Mouse (Mus musculus) midbrain, embryonic 11.5 days (tissue): ENCODE data around the gene Gm28305. TPM values are rescaled to one million over a fixed set of nuclear protein-coding genes. Genes with fewer than 3 reads are reported as not detected.
A peak's percentile ranks its signal among the peaks of the same experiment; 100 is the strongest.

Experiments used
- ATAC-seq: fragments of 200-750 bp; cut with Nextera tagmentation; 2 replicates; pipeline ENCODE4 v1.8.0; 2017; ENCODE audit warnings: moderate TSS enrichment, moderate library complexity; ENCODE audit not compliant: low FRiP score
- DNase-seq: peaks from one replicate; pipeline ENCODE4 v3.0.0; 2015; ENCODE audit warnings: low spot score; ENCODE audit errors: missing footprints
- H3K27ac ChIP-seq: fragments of 300-500 bp; sonication (generic); 2 replicates; pipeline ENCODE4 v1.5.1; 2014; ENCODE audit warnings: low read depth, low read length
- H3K27me3 ChIP-seq: fragments of 300-500 bp; sonication (generic); 2 replicates; pipeline ENCODE4 v1.6.1; 2014; ENCODE audit warnings: mild to moderate bottlenecking, low read length, moderate library complexity, mixed read lengths; ENCODE audit not compliant: control insufficient read depth, insufficient read depth
- H3K36me3 ChIP-seq: fragments of 300-500 bp; sonication (generic); 2 replicates; pipeline ENCODE4 v1.6.1; 2014; ENCODE audit warnings: mild to moderate bottlenecking, low read length, moderate library complexity, mixed read lengths; ENCODE audit not compliant: control insufficient read depth, insufficient read depth
- H3K4me1 ChIP-seq: fragments of 300-500 bp; sonication (generic); 2 replicates; pipeline ENCODE4 v1.6.1; 2014; ENCODE audit warnings: low read length; ENCODE audit not compliant: control insufficient read depth, insufficient read depth
- H3K4me2 ChIP-seq: fragments of 300-500 bp; sonication (generic); 2 replicates; pipeline ENCODE4 v1.6.1; 2014; ENCODE audit warnings: mild to moderate bottlenecking, moderate library complexity
- H3K4me3 ChIP-seq: fragments of 300-500 bp; sonication (generic); 2 replicates; pipeline ENCODE4 v1.5.1; 2014; ENCODE audit warnings: low read depth, low read length
- H3K9ac ChIP-seq: fragments of 300-500 bp; sonication (generic); 2 replicates; pipeline ENCODE4 v1.6.1; 2014; ENCODE audit warnings: low read length
- H3K9me3 ChIP-seq: fragments of 300-500 bp; sonication (generic); 2 replicates; pipeline ENCODE4 v1.6.1; 2016; ENCODE audit warnings: low read length; ENCODE audit not compliant: control insufficient read depth
- WGBS: fragments of 180-500 bp; shearing (Covaris S2); extraction: QIAGEN DNeasy Blood & Tissue Kit; methylation state at CpG from one replicate; pipeline ENCODE4 v1.1.7; 2014; 5-methylcytosine and 5-hydroxymethylcytosine counted together
- polyA plus RNA-seq: library from polyadenylated mRNA; unstranded; fragments of >200 nt; fragmentation: Nextera tagmentation; extraction: Ambion mirVana; gene quantifications from 2 replicates; pipeline ENCODE4 v1.2.1, GENCODE M21; 2014

Gene Gm28305
- not detected in 2 replicates for polyA plus RNA-seq

DNA sequence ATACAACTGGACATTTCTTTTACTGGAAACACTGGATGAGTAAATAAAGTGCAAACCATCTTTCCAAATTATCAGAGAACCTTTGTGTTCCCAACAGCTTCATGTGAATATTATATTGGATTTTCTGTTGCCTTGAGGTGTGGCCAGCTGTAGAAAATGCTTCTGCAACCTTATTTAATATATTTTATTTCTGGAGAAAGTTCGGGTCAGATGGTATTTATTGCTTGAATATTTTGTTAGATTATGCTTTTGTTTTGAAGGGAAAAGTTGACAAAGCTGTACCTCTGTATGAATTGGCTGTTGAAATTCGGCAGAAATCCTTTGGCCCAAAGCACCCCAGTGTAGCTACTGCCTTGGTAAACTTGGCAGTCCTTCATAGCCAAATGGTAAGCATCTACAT, at the start of gene Gm28305:
Gene Gm28305, plus strand, starts transcription at position 301 of the 400 bp plus-strand sequence.
- Histone ChIP-seq H3K36me3 (no peaks in the 10 kb centered on the region), H3K4me2 (no peak within 1 kb of the TSS), H3K4me3 (no peak within 1 kb of the TSS), H3K27ac (no peak within 1 kb of the TSS), H3K27me3 (no peaks in the 10 kb centered on the region), H3K9me3 (no peaks in the 10 kb centered on the region), H3K9ac (no peak within 1 kb of the TSS), H3K4me1 (no peaks in the 10 kb centered on the region)
- ATAC-seq = no peak
- WGBS = 71% methylated on average over 2 of the region's 2 CpGs
- no peak for DNase-seq

DNA sequence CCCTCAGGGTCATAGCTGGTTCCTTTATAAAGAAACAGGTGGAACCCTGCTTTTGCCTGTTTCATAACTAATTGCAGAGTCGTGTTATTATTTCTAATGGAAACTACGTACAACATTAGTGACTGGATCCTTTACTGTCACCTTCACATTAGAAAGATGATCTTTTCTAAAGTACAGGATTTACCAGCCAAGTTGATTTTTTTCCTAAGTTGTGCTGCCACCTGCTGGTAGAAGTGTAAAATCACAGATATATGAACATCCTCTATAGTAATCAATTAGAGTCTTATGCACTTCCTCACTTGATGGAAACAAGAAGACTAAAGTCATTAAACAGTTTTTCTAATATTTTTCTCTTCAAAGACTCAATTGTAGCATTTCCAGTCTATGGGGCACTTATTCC, 44.0 kb upstream of the Gm28305 start:
- Histone ChIP-seq H3K4me3 (no peak overlapping the region), H3K9ac (no peak overlapping the region), H3K4me1 (no peaks in the 10 kb centered on the region), H3K9me3 (no peaks in the 10 kb centered on the region), H3K27ac (no peak overlapping the region), H3K27me3 (no peaks in the 10 kb centered on the region), H3K4me2 (no peak overlapping the region), H3K36me3 (no peaks in the 10 kb centered on the region)
- DNase-seq (peak; percentile 92), ATAC-seq (no peak)
- 16% methylated on average over 2 of the region's 2 CpGs for WGBS

DNA sequence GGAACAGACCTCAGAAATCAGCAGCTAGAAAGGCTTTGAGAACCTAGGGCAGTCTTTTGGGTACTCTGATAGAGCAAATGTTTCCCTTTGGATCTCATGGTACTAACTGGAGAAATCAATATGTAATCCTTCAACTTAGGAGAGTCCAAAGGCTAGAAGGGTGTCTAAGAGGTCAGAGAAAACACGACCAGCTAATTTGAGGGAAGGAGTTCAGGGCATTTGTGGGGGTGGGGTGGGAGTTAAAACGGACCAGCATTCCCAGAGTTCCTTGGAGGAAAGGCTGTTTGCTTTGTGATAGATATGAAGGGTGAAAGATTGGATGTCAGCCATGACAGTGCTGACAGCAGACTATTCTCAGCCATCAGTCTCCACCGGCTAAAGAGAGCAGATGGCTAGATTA, 39.9 kb upstream of the Gm28305 start:
- H3K4me3 ChIP-seq = no peak overlapping the region
- no peaks in the 10 kb centered on the region for H3K36me3 ChIP-seq
- no peak for ATAC-seq
- DNase-seq = no peak
- no peak overlapping the region for H3K4me2 ChIP-seq
- no peak overlapping the region for H3K9ac ChIP-seq
- 70% methylated on average over 3 of the region's 3 CpGs for WGBS
- H3K27ac ChIP-seq = no peak overlapping the region
- H3K27me3 ChIP-seq = no peaks in the 10 kb centered on the region
- H3K4me1 ChIP-seq = no peaks in the 10 kb centered on the region
- H3K9me3 ChIP-seq = no peaks in the 10 kb centered on the region

DNA sequence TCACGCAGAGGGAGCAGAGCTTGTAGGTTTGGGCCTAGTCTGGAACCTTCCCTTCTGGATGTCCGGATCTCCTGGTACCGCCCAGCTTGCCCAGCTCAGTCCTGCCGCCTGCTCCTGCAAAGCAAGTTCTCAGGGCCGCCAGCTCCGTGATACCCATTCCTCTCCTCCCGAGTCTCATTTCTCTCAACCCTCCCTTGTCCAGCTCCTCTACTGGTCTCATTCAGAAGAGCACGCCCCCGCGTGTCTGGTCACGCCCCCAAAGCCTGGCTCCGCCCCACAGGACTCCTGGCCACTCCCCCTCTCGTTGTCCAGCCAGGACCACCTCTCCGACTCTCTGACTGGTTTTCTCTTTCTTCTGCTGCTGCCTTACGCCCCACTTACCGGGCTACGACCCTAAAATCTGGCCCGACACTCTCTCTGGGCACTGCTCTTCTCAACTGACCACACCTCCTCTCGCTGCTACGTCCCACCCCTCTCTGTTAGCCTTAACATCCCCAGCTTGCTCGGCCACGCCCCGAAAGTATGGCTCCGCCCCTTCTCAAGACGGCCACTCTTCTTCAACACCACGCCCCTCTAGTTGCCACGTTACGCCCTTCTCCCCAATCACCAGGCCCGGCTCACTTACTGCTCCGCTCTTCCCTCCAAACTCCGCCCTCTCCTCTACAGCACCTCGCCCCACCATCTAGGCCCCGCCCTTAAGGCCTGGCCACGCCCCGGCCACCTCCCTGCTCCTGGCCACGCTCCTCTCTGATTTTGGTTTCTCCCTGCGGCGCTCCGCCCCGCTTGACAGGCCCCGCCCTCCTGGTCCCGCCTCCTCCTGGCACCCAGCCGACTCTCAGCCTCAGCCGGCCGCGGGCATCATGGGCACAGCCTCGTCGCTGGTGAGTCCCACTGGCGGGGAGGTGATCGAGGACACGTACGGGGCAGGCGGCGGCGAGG, 38.3 kb upstream of the Gm28305 start, which contains the start of gene Nphp3:
Gene Nphp3, plus strand, starts transcription at position 624 of the 939 bp plus-strand sequence.
- Histone ChIP-seq H3K36me3 (no peaks in the 10 kb centered on the region), H3K4me1 (no peaks in the 10 kb centered on the region), H3K27me3 (no peaks in the 10 kb centered on the region), H3K4me3 (peak within 1 kb of the TSS; percentile 60), H3K9ac (peak within 1 kb of the TSS; percentile 62), H3K9me3 (no peaks in the 10 kb centered on the region), H3K27ac (peak within 1 kb of the TSS; percentile 48; the same call in 1 of the 2 replicates), H3K4me2 (peak within 1 kb of the TSS; percentile 75)
- under 1% methylated on average over 55 of the region's 55 CpGs for WGBS
- ATAC-seq = peak; percentile 98
- DNase-seq = peak; percentile 100

DNA sequence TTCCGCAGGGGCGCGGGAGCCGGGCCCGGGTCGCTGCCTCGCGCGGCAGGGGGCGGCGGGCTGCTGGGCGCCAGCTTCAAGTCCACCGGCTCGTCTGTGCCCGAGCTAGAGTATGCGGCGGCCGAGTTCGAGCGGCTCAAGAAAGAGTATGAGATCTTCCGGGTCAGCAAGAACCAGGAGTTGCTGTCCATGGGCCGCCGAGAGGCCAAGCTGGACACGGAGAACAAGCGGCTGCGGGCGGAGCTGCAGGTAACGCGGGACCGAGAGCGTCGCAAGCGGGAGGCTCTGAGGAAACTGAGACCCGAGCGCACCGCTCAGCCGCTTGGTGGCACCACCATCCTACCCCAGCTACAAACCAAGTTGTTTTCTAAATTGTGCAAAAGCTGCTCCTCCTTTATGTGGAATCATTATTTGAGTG, 37.5 kb upstream of the Gm28305 start:
- no peaks in the 10 kb centered on the region for H3K9me3 ChIP-seq
- H3K36me3 ChIP-seq = no peaks in the 10 kb centered on the region
- peak overlapping the region; percentile 7; the same call in 1 of the 2 replicates for H3K27ac ChIP-seq
- WGBS = under 1% methylated on average over 36 of the region's 37 CpGs
- peak overlapping the region; percentile 62 for H3K9ac ChIP-seq
- peak overlapping the region; percentile 75 for H3K4me2 ChIP-seq
- H3K4me1 ChIP-seq = no peaks in the 10 kb centered on the region
- peak; percentile 49 for ATAC-seq
- peak overlapping the region; percentile 60 for H3K4me3 ChIP-seq
- no peaks in the 10 kb centered on the region for H3K27me3 ChIP-seq
- peak; percentile 95 for DNase-seq

DNA sequence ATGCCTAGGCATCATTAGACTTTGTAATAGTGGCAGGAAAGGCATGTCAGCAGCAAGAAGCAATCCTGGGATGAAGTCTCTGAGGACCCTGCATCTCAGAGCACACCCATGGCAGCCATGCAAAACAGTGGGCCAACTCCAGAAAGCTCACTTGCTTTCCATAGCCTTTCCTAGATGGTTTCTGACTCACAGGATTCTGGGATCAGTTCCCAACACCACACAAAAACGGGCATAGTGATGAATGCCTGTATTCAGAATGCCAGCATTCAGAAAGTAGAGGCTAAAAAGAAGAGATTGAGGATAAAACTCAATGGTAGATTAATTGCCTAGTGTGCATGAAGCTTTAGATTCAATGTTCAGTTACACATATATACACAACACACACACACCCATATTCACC, 25.9 kb upstream of the Gm28305 start:
- Histone ChIP-seq H3K27ac (no peak overlapping the region), H3K4me2 (no peak overlapping the region), H3K9ac (no peak overlapping the region), H3K9me3 (no peaks in the 10 kb centered on the region), H3K36me3 (no peaks in the 10 kb centered on the region), H3K4me3 (no peak overlapping the region), H3K27me3 (no peaks in the 10 kb centered on the region), H3K4me1 (no peaks in the 10 kb centered on the region)
- no peak for DNase-seq
- WGBS = 69% methylated on average over 1 of the region's 1 CpGs
- no peak for ATAC-seq

DNA sequence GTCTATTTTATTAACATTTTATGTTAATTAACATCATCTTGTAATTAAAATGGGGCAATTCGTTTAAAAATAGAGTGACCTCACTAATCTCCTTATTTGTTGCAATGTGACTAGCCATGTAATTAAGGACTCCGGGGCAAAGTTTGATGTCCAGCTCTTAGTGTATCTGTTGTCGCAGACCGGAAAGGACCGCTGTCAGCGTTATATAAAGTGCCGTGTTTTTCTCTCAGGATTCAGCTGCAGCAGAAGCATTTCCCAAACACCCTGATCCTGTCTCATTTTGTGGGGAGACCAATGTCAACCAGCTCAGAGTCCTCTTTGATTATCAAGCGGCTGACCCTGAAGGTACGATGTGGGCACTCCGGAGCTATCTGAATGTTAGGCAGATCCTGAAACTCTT, 19.4 kb upstream of the Gm28305 start:
- ATAC-seq (no peak), DNase-seq (no peak)
- H3K27me3 ChIP-seq = no peaks in the 10 kb centered on the region
- 93% methylated on average over 10 of the region's 10 CpGs for WGBS
- H3K27ac ChIP-seq = no peak overlapping the region
- no peaks in the 10 kb centered on the region for H3K4me1 ChIP-seq
- no peak overlapping the region for H3K9ac ChIP-seq
- no peak overlapping the region for H3K4me2 ChIP-seq
- H3K36me3 ChIP-seq = no peaks in the 10 kb centered on the region
- no peaks in the 10 kb centered on the region for H3K9me3 ChIP-seq
- no peak overlapping the region for H3K4me3 ChIP-seq

DNA sequence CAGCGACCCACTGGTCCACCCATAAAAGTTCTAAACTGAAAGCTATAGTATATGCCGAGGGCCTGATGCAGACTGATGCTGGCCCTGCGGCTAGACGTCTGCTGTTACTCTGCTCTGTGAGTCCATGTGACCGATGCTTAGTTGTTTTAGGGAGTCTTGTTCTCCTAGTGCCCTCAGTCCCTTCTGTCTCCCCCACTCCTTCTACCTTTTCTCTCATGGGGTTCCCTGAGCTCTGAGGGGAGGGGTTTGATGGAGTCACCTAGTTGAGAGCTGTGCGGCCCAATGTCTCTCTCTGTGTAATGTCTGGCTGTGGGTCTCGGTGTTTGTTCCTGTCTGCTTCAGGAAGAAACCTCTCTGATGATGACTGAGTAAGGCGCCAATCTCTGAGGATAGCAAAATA, 13.3 kb upstream of the Gm28305 start:
- no peaks in the 10 kb centered on the region for H3K27me3 ChIP-seq
- no peak overlapping the region for H3K4me2 ChIP-seq
- no peak for ATAC-seq
- H3K4me1 ChIP-seq = no peaks in the 10 kb centered on the region
- H3K27ac ChIP-seq = no peak overlapping the region
- H3K4me3 ChIP-seq = no peak overlapping the region
- H3K9me3 ChIP-seq = no peaks in the 10 kb centered on the region
- H3K36me3 ChIP-seq = peaks cover 4% of the 10 kb centered on the region
- DNase-seq = no peak
- 97% methylated on average over 8 of the region's 8 CpGs for WGBS
- H3K9ac ChIP-seq = no peak overlapping the region

DNA sequence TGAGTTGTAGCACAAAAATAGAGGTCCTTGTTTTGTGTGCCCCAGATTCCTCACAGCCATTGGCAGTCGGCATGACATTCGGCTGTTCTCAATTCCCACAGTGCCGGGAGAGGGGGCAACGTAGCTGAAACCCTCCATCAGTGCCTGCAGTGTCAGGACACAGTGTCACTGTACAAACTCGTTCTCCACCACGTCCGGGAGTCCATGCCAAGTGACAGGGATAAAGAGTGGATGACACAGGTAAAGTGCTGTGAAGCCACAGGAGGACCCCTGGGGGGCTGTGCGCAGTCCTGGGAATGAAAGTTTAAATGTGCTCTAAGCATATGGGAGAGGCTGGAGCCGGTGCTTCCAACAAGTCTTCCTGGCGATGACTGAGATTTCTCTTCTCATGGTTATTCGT, 10.6 kb upstream of the Gm28305 start:
- no peaks in the 10 kb centered on the region for H3K27me3 ChIP-seq
- ATAC-seq (no peak), DNase-seq (no peak)
- WGBS = 93% methylated on average over 11 of the region's 11 CpGs
- H3K27ac ChIP-seq = no peak overlapping the region
- no peaks in the 10 kb centered on the region for H3K4me1 ChIP-seq
- no peak overlapping the region for H3K4me3 ChIP-seq
- H3K9me3 ChIP-seq = no peaks in the 10 kb centered on the region
- H3K4me2 ChIP-seq = no peak overlapping the region
- H3K9ac ChIP-seq = no peak overlapping the region
- H3K36me3 ChIP-seq = peaks cover 4% of the 10 kb centered on the region
